9 mouse cellular contexts compared by ENCODE assay signal in genomic region chr9:72925935-72926258, GRCm38 (mm10). TPM values are rescaled to one million over a fixed set of nuclear protein-coding genes. Genes with fewer than 3 reads are reported as not detected.
DNase-seq lines count a peak whose midpoint lies in the region; ATAC-seq and TF ChIP-seq lines count a peak whose summit lies in the region.
"Had no signal": no experiment of that assay in that cellular context is flagged by ENCODE, and none has a peak within 500 bp of the region (broad histone marks: within the 10 kb centered on the region; RNA-seq: fewer than 3 reads in every experiment).

No protein-coding gene starts in this region.

- peak overlapping the region; percentile 46; the same call in 1 of the 2 replicates for H3K27ac ChIP-seq in heart, embryonic 12.5 days (ENCODE audit: poor library complexity, severe bottlenecking)
- H3K27ac ChIP-seq in thymus, adult 2 months (ENCODE audit: control insufficient read depth, insufficient read depth, low read length) = no peak overlapping the region
- H3K27ac ChIP-seq in liver, embryonic 12.5 days = no peak overlapping the region

- ATAC-seq in heart, embryonic 12.5 days (ENCODE audit: insufficient number of reproducible peaks, low FRiP score) = peak; percentile 43; the same call in 1 of the 2 replicates
- peak; percentile 13; the same call in 1 of the 2 replicates for ATAC-seq in liver, embryonic 12.5 days

- peaks cover 6% of the 10 kb centered on the region; the same call in 1 of the 2 replicates for H3K4me1 ChIP-seq in heart, embryonic 12.5 days (replicated peaks)
- H3K4me1 ChIP-seq in thymus, adult 2 months (replicated peaks; ENCODE audit: control insufficient read depth, insufficient read depth, low read length) = peaks cover 6% of the 10 kb centered on the region; the same call in 1 of the 2 replicates
- peaks cover 6% of the 10 kb centered on the region; the same call in 1 of the 2 replicates for H3K4me1 ChIP-seq in liver, embryonic 12.5 days

- H3K9ac ChIP-seq in heart, embryonic 12.5 days = peak overlapping the region; percentile 93
- peak overlapping the region; percentile 50 for H3K9ac ChIP-seq in liver, embryonic 12.5 days

- H3K4me2 ChIP-seq in heart, embryonic 12.5 days = peak overlapping the region; percentile 96
- peak overlapping the region; percentile 74 for H3K4me2 ChIP-seq in liver, embryonic 12.5 days

- no peak for TF ChIP-seq CTCF in thymus, adult 2 months (IDR thresholded peaks at IDR 0.05; ENCODE audit: borderline replicate concordance, control insufficient read depth, extremely low read depth, insufficient read depth, low read length, poor library complexity)

- WGBS in heart, embryonic 12.5 days = 4% methylated on average over 20 of the region's 20 CpGs
- 12% methylated on average over 20 of the region's 20 CpGs for WGBS in thymus, adult 2 months
- 9% methylated on average over 11 of the region's 20 CpGs for WGBS in liver, embryonic 12.5 days (ENCODE audit: insufficient replicate concordance)

- intact Hi-C loops in heart, postnatal 14 days (cut with DNase I) = no loop called here
- intact Hi-C loops in left cerebral cortex, postnatal 10 days (cut with DNase I) = no loop called here

- DNase-seq in heart, postnatal 14 days = no peak
- no peak for DNase-seq in thymus, adult 2 months
- no peak for DNase-seq in thymus, postnatal 25 days
- no peak for DNase-seq in frontal cortex, adult 2 months (ENCODE audit: extremely low spot score in 1 of 2, low spot score in 1 of 2)
- no peak for DNase-seq in left cerebral cortex, postnatal 10 days (ENCODE audit: extremely low spot score in 1 of 2, low spot score in 2 of 2)
- no peak for DNase-seq in urinary bladder, adult 18-20 months (ENCODE audit: low spot score in 2 of 2)

- H3K36me3 ChIP-seq in heart, embryonic 12.5 days = no peaks in the 10 kb centered on the region
- no peaks in the 10 kb centered on the region for H3K36me3 ChIP-seq in thymus, adult 2 months (ENCODE audit: control insufficient read depth, insufficient read depth, low read length)
- no peaks in the 10 kb centered on the region for H3K36me3 ChIP-seq in liver, embryonic 12.5 days

- TF ChIP-seq POLR2A in thymus, adult 2 months (IDR thresholded peaks at IDR 0.05; ENCODE audit: control insufficient read depth, extremely low read depth, insufficient read depth, low read length, poor library complexity) = no peak

- H3K4me3 ChIP-seq in heart, embryonic 12.5 days = peak overlapping the region; percentile 91
- H3K4me3 ChIP-seq in thymus, adult 2 months (ENCODE audit: control insufficient read depth, insufficient read depth, low read length) = peak overlapping the region; percentile 34
- H3K4me3 ChIP-seq in liver, embryonic 12.5 days = peak overlapping the region; percentile 58

- H3K27me3 ChIP-seq in heart, embryonic 12.5 days (replicated peaks) = peaks cover 39% of the 10 kb centered on the region
- peaks cover 13% of the 10 kb centered on the region for H3K27me3 ChIP-seq in thymus, adult 2 months (ENCODE audit: control insufficient read depth, insufficient read depth, low read length)
- peaks cover 81% of the 10 kb centered on the region for H3K27me3 ChIP-seq in liver, embryonic 12.5 days (replicated peaks)

- no peaks in the 10 kb centered on the region for H3K9me3 ChIP-seq in heart, embryonic 12.5 days (replicated peaks)
- no peaks in the 10 kb centered on the region for H3K9me3 ChIP-seq in liver, embryonic 12.5 days (replicated peaks)

RNA-seq across cellular contexts. Expression of gene Pygo1, which starts 0.5 kb away (rescaled TPM):
- 2.9 and 3.0 TPM in 2 replicates for polyA plus RNA-seq in heart, embryonic 12.5 days (2016; fragmentation: Nextera tagmentation; extraction: Ambion mirVana)
- 1 to 10 TPM; 8.1 to 9.1 TPM for total RNA-seq in heart, postnatal 14 days (2021)
- 0.27 and 0.38 TPM in 2 replicates for polyA plus RNA-seq in thymus, adult 2 months (2012; rRNA removed)
- 0.35 and 0.48 TPM in 2 replicates for polyA plus RNA-seq in liver, embryonic 12.5 days (2016; fragmentation: Nextera tagmentation; extraction: Ambion mirVana)
- polyA plus RNA-seq in frontal cortex, adult 2 months (2012; rRNA removed) = 11.3 and 13.8 TPM in 2 replicates
- 10 to 100 TPM; 13.9 to 14.1 TPM for total RNA-seq in left cerebral cortex, postnatal 10 days (2021)

RNA-seq across cellular contexts. Expression of gene Dyx1c1, which starts 32.7 kb away (rescaled TPM):
- 0.68 and 0.73 TPM in 2 replicates for polyA plus RNA-seq in heart, embryonic 12.5 days (2016; fragmentation: Nextera tagmentation; extraction: Ambion mirVana)
- total RNA-seq in heart, postnatal 14 days (2021) = under 1 TPM; 0.17 to 0.72 TPM
- polyA plus RNA-seq in thymus, adult 2 months (2012; rRNA removed) = 0.19 and 0.29 TPM in 2 replicates
- polyA plus RNA-seq in liver, embryonic 12.5 days (2016; fragmentation: Nextera tagmentation; extraction: Ambion mirVana) = 0.10 and 0.37 TPM in 2 replicates
- polyA plus RNA-seq in frontal cortex, adult 2 months (2012; rRNA removed) = 1.9 and 3.3 TPM in 2 replicates
- total RNA-seq in left cerebral cortex, postnatal 10 days (2021) = 1 to 10 TPM; 2.0 TPM

RNA-seq across cellular contexts. Expression of gene Gm44503, which starts 32.8 kb away (rescaled TPM):
- polyA plus RNA-seq in heart, embryonic 12.5 days (2016; fragmentation: Nextera tagmentation; extraction: Ambion mirVana) = 0.08 TPM in 1 of 2 replicates, not detected in the other
- under 1 TPM; 0.14 to 0.29 TPM for total RNA-seq in heart, postnatal 14 days (2021)
- not detected in 2 replicates for polyA plus RNA-seq in thymus, adult 2 months (2012; rRNA removed)
- polyA plus RNA-seq in liver, embryonic 12.5 days (2016; fragmentation: Nextera tagmentation; extraction: Ambion mirVana) = 0.13 TPM in 1 of 2 replicates, not detected in the other
- not detected in 2 replicates for polyA plus RNA-seq in frontal cortex, adult 2 months (2012; rRNA removed)
- not detected for total RNA-seq in left cerebral cortex, postnatal 10 days (2021)
- total RNA-seq: left cerebral cortex, adult 8-10 months had no signal

RNA-seq across cellular contexts. Expression of gene Ccpg1os, which starts 59.3 kb away (rescaled TPM):
- polyA plus RNA-seq in heart, embryonic 12.5 days (2016; fragmentation: Nextera tagmentation; extraction: Ambion mirVana) = 12.0 and 14.9 TPM in 2 replicates
- total RNA-seq in heart, postnatal 14 days (2021) = 1 to 10 TPM; 3.7 to 5.0 TPM
- polyA plus RNA-seq in thymus, adult 2 months (2012; rRNA removed) = 5.5 and 6.0 TPM in 2 replicates
- polyA plus RNA-seq in liver, embryonic 12.5 days (2016; fragmentation: Nextera tagmentation; extraction: Ambion mirVana) = 4.4 and 4.6 TPM in 2 replicates
- 15.9 and 18.3 TPM in 2 replicates for polyA plus RNA-seq in frontal cortex, adult 2 months (2012; rRNA removed)
- total RNA-seq in left cerebral cortex, postnatal 10 days (2021) = 1 to 10 TPM; 5.2 to 7.6 TPM

RNA-seq across cellular contexts. Expression of gene Ccpg1, which starts 59.3 kb away (rescaled TPM):
- 34.3 and 35.0 TPM in 2 replicates for polyA plus RNA-seq in heart, embryonic 12.5 days (2016; fragmentation: Nextera tagmentation; extraction: Ambion mirVana)
- 10 to 100 TPM; 61.8 to 71.3 TPM for total RNA-seq in heart, postnatal 14 days (2021)
- 11.6 and 12.3 TPM in 2 replicates for polyA plus RNA-seq in thymus, adult 2 months (2012; rRNA removed)
- polyA plus RNA-seq in liver, embryonic 12.5 days (2016; fragmentation: Nextera tagmentation; extraction: Ambion mirVana) = 12.6 and 13.0 TPM in 2 replicates
- 77.0 and 85.4 TPM in 2 replicates for polyA plus RNA-seq in frontal cortex, adult 2 months (2012; rRNA removed)
- total RNA-seq in left cerebral cortex, postnatal 10 days (2021) = 10 to 100 TPM; 83.8 to 85.7 TPM

Comparison
In these comparisons a context has a peak if more than half of its experiments do, and no peak if none do; other contexts are left out.
1. H3K4me3 ChIP-seq: peak in every context shown above with its lines; median percentile 91 in heart, embryonic 12.5 days; 58 in liver, embryonic 12.5 days; 34 in thymus, adult 2 months.